Mouse (Mus musculus) frontal cortex, postnatal 10 days (tissue): ENCODE data around the gene Nab2.

Experiments
- DNase-seq, 2 experiments: peaks; one replicate each; pipeline ENCODE4 v3.0.0; 2022; ENCODE audit warnings: low spot score in 2 of 2, mixed read lengths in 1 of 2

Nab2 gene

DNA sequence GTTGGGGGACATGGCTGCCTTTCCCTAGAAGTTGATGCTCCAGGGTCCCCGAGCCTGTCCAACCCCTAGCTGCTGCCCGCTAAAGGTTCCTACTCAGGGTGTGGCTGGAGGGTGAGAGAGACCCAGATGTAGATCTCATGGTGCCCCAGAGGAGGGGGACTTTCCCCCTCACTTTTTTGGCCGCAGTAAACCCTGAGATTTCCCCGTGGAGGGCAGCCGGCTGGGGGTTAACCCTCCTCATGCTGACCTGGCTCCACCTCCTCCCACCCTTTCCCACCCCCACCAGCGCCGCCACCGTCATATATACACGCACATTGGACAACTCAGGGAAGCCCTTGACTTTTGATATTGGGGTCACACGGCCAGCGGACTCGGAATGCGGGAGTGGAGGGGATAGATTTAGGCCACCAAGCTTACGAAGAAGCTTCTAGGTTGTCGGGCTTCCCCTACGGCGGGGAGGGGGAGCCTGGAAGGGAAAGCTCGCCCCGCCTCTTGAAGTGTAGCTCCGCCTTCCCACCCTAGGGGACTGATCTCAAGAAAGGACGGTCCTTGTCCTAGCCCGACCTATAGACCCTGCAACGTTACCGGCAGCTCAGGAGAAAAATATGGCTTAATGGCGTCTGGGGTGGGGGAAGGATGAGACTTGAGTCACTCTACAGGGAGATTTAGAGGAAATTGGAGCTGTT is 24.7 kb downstream of the Nab2 start:
- DNase-seq = no peak

DNA sequence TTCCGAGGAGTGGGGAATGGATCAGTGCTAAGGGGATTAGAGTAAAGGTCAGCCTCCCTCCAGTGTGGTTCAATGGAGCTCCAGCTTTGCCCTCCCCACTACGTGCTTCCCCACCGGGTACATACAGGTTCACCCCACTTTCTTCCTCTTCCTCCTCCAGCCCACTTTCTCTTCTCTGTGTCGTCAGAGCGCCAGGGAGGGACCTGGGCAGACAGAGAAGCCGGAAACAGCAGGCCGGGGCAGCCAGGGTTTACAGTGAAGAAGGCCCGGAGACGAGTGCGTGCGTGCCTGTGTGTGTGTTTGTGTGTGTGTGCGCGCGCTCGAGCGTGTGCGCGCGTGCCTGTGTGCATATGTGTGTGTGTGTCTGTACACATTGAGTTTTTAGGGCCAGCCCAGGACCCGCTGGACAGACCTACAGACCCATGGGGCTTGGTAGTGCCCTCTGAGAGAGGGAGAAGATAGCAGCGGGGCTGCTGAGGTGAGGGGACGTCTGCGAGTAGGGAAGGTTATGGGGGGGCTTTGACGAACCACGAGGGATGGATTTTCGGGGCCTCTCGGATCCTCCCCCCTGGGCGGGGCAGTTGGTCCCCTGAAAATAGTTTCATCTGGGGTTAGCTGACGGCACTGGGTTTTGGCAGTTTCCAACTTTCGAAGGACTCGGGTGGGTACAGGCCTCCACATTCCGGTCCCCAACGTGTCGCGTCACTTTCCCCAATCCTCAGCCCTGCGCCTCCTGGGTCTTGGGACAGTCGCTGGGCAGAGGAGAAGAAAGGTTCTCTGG is 25.4 kb downstream of the Nab2 start, which contains the start of gene Stat6:
Stat6 (plus strand) TSS at position 215 of the 781 bp plus-strand sequence.
- peak in 1 of 2 experiments; percentile 42 for DNase-seq

- DNase-seq = peak; percentile 43 to 80
Observed at GRCm38 (mm10) chr10:127641861-127642771, 26.3 kb downstream of the Nab2 start.

GRCm38 (mm10) chr10:127640421-127640820 is 27.9 kb downstream of the Nab2 start:
- DNase-seq = no peak

DNA sequence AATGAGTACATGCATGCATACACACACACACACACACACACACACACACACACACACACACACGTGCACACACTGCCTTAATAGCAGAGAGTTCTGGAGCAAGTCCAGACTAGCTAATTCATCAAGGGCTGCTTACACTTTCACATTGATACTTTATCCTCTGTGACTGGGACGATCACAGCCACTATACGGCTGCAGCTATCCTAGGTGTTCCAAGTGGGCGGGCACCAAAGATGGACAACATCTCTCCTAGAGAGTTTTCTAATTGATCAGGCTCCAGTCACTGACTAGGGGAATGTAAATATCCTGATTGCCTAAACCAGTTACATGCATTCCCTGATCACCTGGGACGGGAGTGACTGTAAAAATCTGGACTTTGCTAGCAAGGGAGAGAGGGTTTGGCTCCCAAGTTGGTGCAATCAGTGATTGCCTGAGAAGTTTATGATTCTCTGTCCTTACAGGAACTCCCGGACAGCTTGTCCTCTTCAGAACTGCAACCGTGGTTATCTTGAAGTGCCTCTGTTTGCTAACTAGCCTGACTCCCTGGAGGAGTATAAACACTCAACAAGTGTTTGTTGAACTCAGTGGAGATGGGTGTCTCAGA is 35.6 kb downstream of the Nab2 start:
- DNase-seq = no peak

GRCm38 (mm10) chr10:127631261-127632214 is 36.8 kb downstream of the Nab2 start:
- DNase-seq = no peak

DNA sequence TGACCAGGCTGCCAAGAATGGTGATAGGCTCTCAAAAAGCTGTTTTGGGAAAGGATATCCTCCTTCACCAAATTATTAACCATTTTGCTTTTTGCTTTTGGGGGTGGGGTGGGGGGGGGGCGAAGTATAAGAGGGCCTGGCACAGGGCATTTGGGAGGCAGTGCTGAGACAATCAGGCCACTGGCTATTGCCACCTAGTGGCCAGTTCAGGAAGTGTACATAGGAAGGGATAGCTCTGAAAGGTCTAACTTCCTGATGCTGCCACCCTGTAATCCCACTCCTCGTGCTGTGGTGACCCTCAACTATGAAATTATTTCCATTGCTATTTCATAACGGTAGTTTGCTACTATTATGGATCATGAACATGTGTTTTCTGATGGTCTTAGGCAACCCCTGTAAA is 41.9 kb downstream of the Nab2 start:
- DNase-seq = peak in 1 of 2 experiments; percentile 35

DNA sequence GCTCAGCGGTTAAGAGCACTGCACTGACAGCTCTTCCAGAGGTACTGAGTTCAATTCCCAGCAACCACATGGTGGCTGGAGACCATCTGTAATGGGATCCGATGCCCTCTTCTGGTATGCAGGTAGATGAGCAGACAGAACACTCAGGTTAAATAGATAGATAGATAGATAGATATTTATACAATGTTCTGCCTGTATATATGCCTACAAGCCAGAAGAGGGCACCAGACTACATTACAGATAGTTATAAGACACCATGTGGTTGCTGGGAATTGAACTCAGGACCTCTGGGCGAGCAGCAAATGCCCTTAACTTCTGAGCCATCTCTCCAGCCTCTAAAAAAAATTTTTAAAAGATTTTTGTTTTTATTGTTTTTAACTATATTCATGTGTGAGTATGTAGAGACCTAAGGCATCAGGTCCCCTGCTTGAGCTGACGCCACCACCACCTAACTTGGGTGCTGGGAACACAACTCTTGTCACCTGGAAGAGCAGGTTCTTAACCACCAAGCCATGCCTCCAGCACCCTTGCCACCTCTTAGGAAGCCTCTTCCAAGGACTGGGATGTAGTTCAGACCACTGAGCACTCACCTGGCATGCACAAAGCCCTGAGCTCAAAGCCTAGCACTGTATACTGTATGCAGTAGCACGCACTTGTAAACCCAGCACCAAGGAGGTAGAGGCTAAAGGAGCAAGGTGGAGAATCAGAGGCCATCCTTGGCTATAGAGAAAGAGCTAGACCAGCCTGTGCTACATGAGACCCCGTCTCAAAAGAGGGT is 44.7 kb downstream of the Nab2 start:
- DNase-seq = no peak

- no peak for DNase-seq
Observed at GRCm38 (mm10) chr10:127622661-127623060, 45.7 kb downstream of the Nab2 start.

DNA sequence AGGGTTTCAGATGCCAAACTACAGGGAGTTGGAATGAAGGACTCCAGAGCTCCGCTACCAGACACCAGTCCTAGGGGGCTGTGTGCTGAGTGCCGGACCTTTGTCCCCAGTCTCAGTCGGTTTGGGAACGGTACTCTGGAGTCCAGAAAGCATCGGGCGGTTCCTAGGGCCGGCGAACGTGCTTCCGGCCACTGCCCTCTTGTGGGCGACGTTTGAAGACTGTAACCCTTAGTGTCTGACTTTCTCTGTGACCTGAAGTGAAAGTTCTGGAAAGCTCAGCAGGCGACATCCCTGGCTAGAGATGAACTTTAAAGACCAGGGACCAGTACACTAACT is 46.3 kb downstream of the Nab2 start:
- no peak for DNase-seq

DNA sequence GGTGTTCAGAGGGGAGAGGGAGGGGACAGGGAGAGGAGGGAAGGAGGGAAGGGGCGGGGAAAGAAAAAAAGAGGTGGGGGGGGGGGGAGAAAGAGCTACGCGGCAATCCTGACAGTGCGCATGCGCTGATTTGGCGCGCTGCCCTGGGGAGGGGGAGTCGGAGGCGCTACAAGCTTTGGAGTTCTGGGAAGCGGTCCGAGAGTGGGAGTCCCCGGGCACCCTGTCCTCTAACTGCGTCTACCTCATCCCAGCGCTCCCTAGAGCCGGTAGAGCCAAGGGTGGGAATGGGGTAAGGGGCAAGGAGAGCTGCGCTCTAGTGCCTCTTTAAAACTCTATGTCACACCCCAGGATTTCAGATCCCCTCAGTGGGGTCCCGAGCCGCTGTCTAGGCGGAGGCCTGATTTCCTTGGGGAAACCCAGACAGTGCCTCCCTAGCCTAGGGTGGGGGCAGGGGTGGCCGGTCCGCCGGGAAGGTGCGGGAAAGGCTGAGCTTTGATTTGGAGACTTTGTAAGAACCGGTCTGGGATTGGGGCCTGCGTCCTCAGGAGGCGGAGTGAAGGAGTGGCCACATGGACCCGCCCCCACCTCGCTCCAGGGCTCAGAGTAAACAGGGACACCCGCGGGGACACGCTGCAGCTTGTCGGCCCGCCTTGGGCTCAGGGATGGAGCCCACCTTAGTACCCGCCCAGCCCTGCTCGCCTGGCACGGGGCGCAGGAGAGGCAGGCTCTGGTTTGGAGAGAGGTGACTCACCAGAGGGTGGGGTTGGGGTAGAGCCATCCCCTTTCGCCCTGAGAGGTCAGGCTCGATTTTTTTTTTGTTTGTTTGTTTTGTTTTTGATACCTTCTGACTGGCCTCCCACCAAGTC is 46.9 kb downstream of the Nab2 start:
- DNase-seq = peak; percentile 86 to 88

- DNase-seq = peak; percentile 63 to 66
Observed at GRCm38 (mm10) chr10:127620406-127621190, 47.8 kb downstream of the Nab2 start, which contains the start of gene Lrp1. Lrp1 (minus strand) TSS chr10:127621148.

- DNase-seq = peak in 1 of 2 experiments; percentile 33
Observed at GRCm38 (mm10) chr10:127619941-127620405, 48.4 kb downstream of the Nab2 start.

DNA sequence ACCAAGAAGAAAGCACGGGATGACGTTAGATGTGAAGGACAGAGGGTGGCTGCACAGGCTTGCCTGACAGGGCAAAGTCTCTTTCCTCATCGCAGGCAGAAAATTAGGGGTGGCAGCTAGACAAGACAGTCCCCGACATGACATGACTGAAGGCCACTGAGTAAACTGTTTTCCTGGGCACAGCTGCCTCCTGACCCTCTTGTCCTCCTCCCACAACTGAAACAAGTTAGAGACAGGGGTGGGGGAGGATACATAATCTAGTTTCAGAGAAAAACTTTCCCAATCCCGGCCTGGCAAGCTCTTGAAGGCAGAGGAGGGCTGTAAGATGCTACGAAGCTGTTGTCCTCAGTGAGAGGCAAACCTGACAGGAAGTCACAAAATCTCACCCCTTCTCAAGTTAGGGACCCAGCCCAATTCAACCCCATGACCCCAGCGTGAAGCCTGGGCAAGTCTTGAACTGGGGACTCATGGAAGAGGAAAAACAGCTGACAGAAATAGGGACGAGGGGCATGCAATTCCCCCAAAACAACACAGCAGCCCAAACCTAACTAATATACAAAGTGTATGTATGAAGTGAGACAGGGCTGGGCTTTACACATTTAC is 49.1 kb downstream of the Nab2 start:
- no peak for DNase-seq

GRCm38 (mm10) chr10:127618173-127618572 is 50.2 kb downstream of the Nab2 start:
- no peak for DNase-seq

DNA sequence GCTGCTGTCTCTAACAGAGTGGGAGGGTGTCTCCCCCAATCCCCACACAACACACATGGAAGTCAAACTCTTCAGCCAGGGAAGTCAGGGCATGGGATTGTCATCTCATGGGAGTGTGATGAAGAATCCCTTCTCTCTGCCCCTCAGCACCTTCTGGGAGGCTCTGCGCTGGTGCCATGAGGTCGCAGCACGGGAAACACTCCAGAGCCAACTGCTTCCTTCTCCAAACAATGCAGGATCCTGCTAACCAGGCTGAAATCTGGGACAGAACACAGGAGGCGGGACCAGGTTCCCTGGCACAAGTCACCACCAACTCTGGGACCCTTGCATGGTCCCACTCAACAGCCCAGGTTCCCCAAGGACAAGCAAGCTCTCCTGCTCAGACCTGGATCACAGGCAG is 51.1 kb downstream of the Nab2 start:
- DNase-seq = no peak

- no peak for DNase-seq
Observed at GRCm38 (mm10) chr10:127616261-127616679, 52.1 kb downstream of the Nab2 start.
